Mouse (Mus musculus): Measurements from ENCODE around the gene Atp1a3. TPM values are rescaled to one million over a fixed set of nuclear protein-coding genes. Genes with fewer than 3 reads are reported as not detected.

The Atp1a3 gene
- total RNA-seq, 1 experiment from 2014 or later: 63.7 TPM

Other genes with a start within 250 kb of the Atp1a3 start
- gene Cd177, start 245.6 kb downstream of the Atp1a3 start, total RNA-seq (2017): 1.9 to 6.7 TPM (median 5.2 TPM) in 3 replicates
- gene Ceacam10, start 228.8 kb downstream of the Atp1a3 start, total RNA-seq (2017): not detected in 3 replicates
- 16.3 to 23.7 TPM (median 19.1 TPM) in 3 replicates for gene Gm9844, start 143.7 kb downstream of the Atp1a3 start, total RNA-seq (2017)
- not detected in 3 replicates for gene Lypd4, start 136.0 kb downstream of the Atp1a3 start, total RNA-seq (2017)
- not detected in 3 replicates for gene Dmrtc2, start 135.9 kb downstream of the Atp1a3 start, total RNA-seq (2017)
- gene Rps19, start 121.6 kb downstream of the Atp1a3 start, total RNA-seq (2017): 599 to 964 TPM (median 888 TPM) in 3 replicates
- 26.8 to 46.7 TPM (median 35.0 TPM) in 3 replicates for gene Cd79a, start 108.6 kb downstream of the Atp1a3 start, total RNA-seq (2017)
- gene Arhgef1, start 103.0 kb downstream of the Atp1a3 start, total RNA-seq (2017): 214 to 370 TPM (median 269 TPM) in 3 replicates
- gene Gm4881, start 61.5 kb downstream of the Atp1a3 start, total RNA-seq (2017): not detected in 3 replicates
- gene Rabac1, start 33.2 kb downstream of the Atp1a3 start, total RNA-seq (2017): 82.7 to 149 TPM (median 92.1 TPM) in 3 replicates
- 0.48 to 2.9 TPM in 2 of 3 replicates, not detected in the other for gene Grik5, start 66.4 kb upstream of the Atp1a3 start, total RNA-seq (2017)
- 1.5 to 4.7 TPM (median 3.4 TPM) in 3 replicates for gene Zfp574, start 66.6 kb upstream of the Atp1a3 start, total RNA-seq (2017)
- gene Pou2f2, start 173.8 kb upstream of the Atp1a3 start, total RNA-seq (2017): 35.8 to 70.4 TPM (median 38.0 TPM) in 3 replicates
- 75.0 to 94.7 TPM (median 76.7 TPM) in 3 replicates for gene Dedd2, start 214.7 kb upstream of the Atp1a3 start, total RNA-seq (2017)
- 2.4 to 9.8 TPM (median 2.6 TPM) in 3 replicates for gene Zfp526, start 215.5 kb upstream of the Atp1a3 start, total RNA-seq (2017)
- gene Gsk3a, start 231.9 kb upstream of the Atp1a3 start, total RNA-seq (2017): 42.8 to 71.0 TPM (median 43.0 TPM) in 3 replicates
- gene Erf, start 244.8 kb upstream of the Atp1a3 start, total RNA-seq (2017): 3.7 to 8.1 TPM (median 7.3 TPM) in 3 replicates